ENCODE assay signal across 22 mouse cellular contexts in the genomic region with DNA sequence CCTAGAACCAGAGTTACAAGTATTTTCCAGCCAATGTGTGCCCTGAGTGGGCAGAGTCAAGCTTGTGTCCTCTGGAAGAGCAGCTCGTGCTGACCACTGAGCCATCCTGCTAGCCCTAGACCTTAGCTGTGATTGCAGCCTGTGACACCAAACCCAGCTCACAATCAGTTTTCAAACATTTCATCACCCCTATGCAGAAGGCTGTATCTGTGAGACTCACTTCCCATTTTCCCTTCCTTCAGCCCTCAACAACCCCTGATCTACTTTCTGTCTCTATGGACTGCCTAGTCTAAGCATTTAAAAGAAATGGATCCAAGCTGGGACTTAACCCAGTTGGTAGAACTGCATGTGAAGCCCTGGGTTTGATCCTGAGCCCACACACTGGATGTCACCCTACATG. TPM values are rescaled to one million over a fixed set of nuclear protein-coding genes. Genes with fewer than 3 reads are reported as not detected.
DNase-seq lines count a peak whose midpoint lies in the region; ATAC-seq and TF ChIP-seq lines count a peak whose summit lies in the region.
"Had no signal": no experiment of that assay in that cellular context is flagged by ENCODE, and none has a peak within 500 bp of the region (broad histone marks: within the 10 kb centered on the region; RNA-seq: fewer than 3 reads in every experiment).

No protein-coding gene starts in this region.

- TF ChIP-seq CTCF in MEL (IDR thresholded peaks at IDR 0.05 in 2 of 3, conservative IDR thresholded peaks at IDR 0.05 in 1 of 3; ENCODE audit: control insufficient read depth in 1 of 3, insufficient read depth in 1 of 3, low read depth in 2 of 3, low read length in 3 of 3, poor library complexity in 1 of 3, severe bottlenecking in 1 of 3) = no peak

- no peaks in the 10 kb centered on the region for H3K9me3 ChIP-seq in MEL (replicated peaks; ENCODE audit: insufficient read depth, low read length)

- no peak for TF ChIP-seq RAD21 in MEL (IDR thresholded peaks at IDR 0.05; ENCODE audit: low read depth, low read length)

- DNase-seq in MEL (ENCODE audit: low read depth, low spot score) = no peak
- DNase-seq in kidney, postnatal 25 days = no peak
- DNase-seq in cerebellum, adult 9-11 months = no peak
- DNase-seq in right cerebral cortex, postnatal 14 days = no peak
- DNase-seq: adrenal gland, adult 2 months; adrenal gland, adult 8-10 months; adrenal gland, postnatal 10 days; adrenal gland, postnatal 14 days; adrenal gland, postnatal 25 days; adrenal gland, postnatal 36 days; B cell, adult 2 months; cerebellum, adult 11 months; cerebellum, adult 11-12 months; cerebellum, adult 18-20 months; cerebellum, adult 2 months had no signal

- no peaks in the 10 kb centered on the region for H3K79me2 ChIP-seq in MEL (ENCODE audit: control insufficient read depth, insufficient read depth, low read length, poor library complexity)

- H3K36me3 ChIP-seq in MEL (ENCODE audit: control insufficient read depth in 1 of 2, insufficient read depth in 2 of 2, low read length in 2 of 2) = no peaks in the 10 kb centered on the region
- H3K36me3 ChIP-seq: G1E had no signal

- peak; percentile 56 for ATAC-seq in granulocyte monocyte progenitor cell, adult 5-6 weeks (replicated peaks; ENCODE audit: poor library complexity, severe bottlenecking)
- ATAC-seq in megakaryocyte, adult 5-6 weeks (ENCODE audit: poor library complexity, severe bottlenecking) = peak; percentile 55
- ATAC-seq: activated CD4-positive, CD25-positive, alpha-beta regulatory T cell, adult 4 months; CD4-positive, CD25-positive, alpha-beta regulatory T cell, adult 4 months; Patski had no signal

- H3K27me3 ChIP-seq in MEL (ENCODE audit: control insufficient read depth in 1 of 2, insufficient read depth in 2 of 2, low read length in 2 of 2) = no peaks in the 10 kb centered on the region
- H3K27me3 ChIP-seq: Patski had no signal

- H3K4me1 ChIP-seq in MEL (ENCODE audit: control insufficient read depth in 1 of 2, insufficient read depth in 2 of 2, low read length in 2 of 2) = no peaks in the 10 kb centered on the region

- H3K27ac ChIP-seq in MEL (ENCODE audit: control insufficient read depth, low read depth, low read length) = no peak overlapping the region

- TF ChIP-seq POLR2A in MEL (IDR thresholded peaks at IDR 0.05; ENCODE audit: control insufficient read depth in 1 of 2, insufficient read depth in 1 of 2, low read depth in 1 of 2, low read length in 2 of 2, poor library complexity in 1 of 2) = no peak

- no peak overlapping the region for H3K4me3 ChIP-seq in MEL (ENCODE audit: control insufficient read depth in 1 of 2, insufficient read depth in 1 of 2, low read depth in 2 of 2, low read length in 2 of 2)

- no peak overlapping the region for H3K9ac ChIP-seq in MEL (ENCODE audit: control insufficient read depth, low read depth, low read length, poor library complexity, severe bottlenecking)

- no peak for TF ChIP-seq EP300 in MEL (IDR thresholded peaks at IDR 0.05; ENCODE audit: low read depth in 1 of 2, low read length in 2 of 2)

TF ChIP-seq in MEL, 35 proteins besides CTCF, POLR2A, EP300 and RAD21:
- TF ChIP-seq MAZ (IDR thresholded peaks at IDR 0.05; ENCODE audit: low read depth, low read length) (no peak), RCOR1 (IDR thresholded peaks at IDR 0.05; ENCODE audit: low read depth, low read length) (0 out of 2 replicates have a peak, but pooled peaks have one; percentile 37)

RNA-seq across cellular contexts. Expression of gene Adprhl2, which starts 16.1 kb away (rescaled TPM):
- total RNA-seq in MEL (2012; rRNA removed) = 53.2 and 62.0 TPM in 2 replicates
- 10 to 100 TPM in 1 of 2 experiments, not detected in 1; 53.7 TPM for polyA plus RNA-seq in MEL (2012; ENCODE audit: insufficient read depth in 1 of 2, insufficient read length in 2 of 2, low read depth in 1 of 2, low replicate concordance in 2 of 2, missing spikeins in 1 of 2)
- total RNA-seq in granulocyte monocyte progenitor cell, adult 5-6 weeks (2014; fragmentation: Nextera tagmentation) = 24.9 and 33.4 TPM in 2 replicates
- total RNA-seq in granulocyte monocyte progenitor cell, adult 5-6 weeks (2017) = 27.7 and 28.2 TPM in 2 replicates
- total RNA-seq in megakaryocyte, adult 5-6 weeks (2015) = 5.6 and 8.2 TPM in 2 replicates
- 10.7 and 21.7 TPM in 2 replicates for total RNA-seq in megakaryocyte, adult 5-6 weeks (2017)

RNA-seq across cellular contexts. Expression of gene Col8a2, which starts 18.8 kb away (rescaled TPM):
- total RNA-seq in MEL (2012; rRNA removed) = not detected in 2 replicates
- polyA plus RNA-seq in MEL (2012; ENCODE audit: insufficient read depth in 1 of 2, insufficient read length in 2 of 2, low read depth in 1 of 2, low replicate concordance in 2 of 2, missing spikeins in 1 of 2) = not detected
- not detected in 2 replicates for total RNA-seq in granulocyte monocyte progenitor cell, adult 5-6 weeks (2014; fragmentation: Nextera tagmentation)
- not detected in 2 replicates for total RNA-seq in granulocyte monocyte progenitor cell, adult 5-6 weeks (2017)
- not detected in 2 replicates for total RNA-seq in megakaryocyte, adult 5-6 weeks (2015)
- total RNA-seq in megakaryocyte, adult 5-6 weeks (2017) = not detected in 2 replicates
- total RNA-seq: CH12.LX had no signal
- polyA plus RNA-seq: activated CD4-positive, CD25-positive, alpha-beta regulatory T cell, adult 4 months; CD4-positive, CD25-positive, alpha-beta regulatory T cell, adult 4 months; G1E had no signal

RNA-seq across cellular contexts. Expression of gene Tekt2, which starts 20.1 kb away (rescaled TPM):
- total RNA-seq in MEL (2012; rRNA removed) = 0.20 TPM in 1 of 2 replicates, not detected in the other
- polyA plus RNA-seq in MEL (2012; ENCODE audit: insufficient read depth in 1 of 2, insufficient read length in 2 of 2, low read depth in 1 of 2, low replicate concordance in 2 of 2, missing spikeins in 1 of 2) = under 1 TPM in 1 of 2 experiments, not detected in 1; 0.25 TPM
- not detected in 2 replicates for total RNA-seq in granulocyte monocyte progenitor cell, adult 5-6 weeks (2014; fragmentation: Nextera tagmentation)
- total RNA-seq in granulocyte monocyte progenitor cell, adult 5-6 weeks (2017) = not detected in 2 replicates
- 0.38 TPM in 1 of 2 replicates, not detected in the other for total RNA-seq in megakaryocyte, adult 5-6 weeks (2015)
- total RNA-seq in megakaryocyte, adult 5-6 weeks (2017) = not detected in 2 replicates
- polyA plus RNA-seq: CD4-positive, CD25-positive, alpha-beta regulatory T cell, adult 4 months; G1E had no signal

RNA-seq across cellular contexts. Expression of gene Trappc3, which starts 43.3 kb away (rescaled TPM):
- total RNA-seq in MEL (2012; rRNA removed) = 66.6 and 71.0 TPM in 2 replicates
- polyA plus RNA-seq in MEL (2012; ENCODE audit: insufficient read depth in 1 of 2, insufficient read length in 2 of 2, low read depth in 1 of 2, low replicate concordance in 2 of 2, missing spikeins in 1 of 2) = 10 to 100 TPM in 1 of 2 experiments, not detected in 1; 72.0 TPM
- total RNA-seq in granulocyte monocyte progenitor cell, adult 5-6 weeks (2014; fragmentation: Nextera tagmentation) = 46.2 and 55.5 TPM in 2 replicates
- total RNA-seq in granulocyte monocyte progenitor cell, adult 5-6 weeks (2017) = 48.4 and 54.8 TPM in 2 replicates
- total RNA-seq in megakaryocyte, adult 5-6 weeks (2015) = 30.1 and 40.9 TPM in 2 replicates
- total RNA-seq in megakaryocyte, adult 5-6 weeks (2017) = 56.3 and 58.6 TPM in 2 replicates

RNA-seq across cellular contexts. Expression of gene Map7d1, which starts 49.3 kb away (rescaled TPM):
- total RNA-seq in MEL (2012; rRNA removed) = 15.4 and 16.4 TPM in 2 replicates
- 10 to 100 TPM in 1 of 2 experiments, not detected in 1; 58.2 TPM for polyA plus RNA-seq in MEL (2012; ENCODE audit: insufficient read depth in 1 of 2, insufficient read length in 2 of 2, low read depth in 1 of 2, low replicate concordance in 2 of 2, missing spikeins in 1 of 2)
- 20.6 and 25.6 TPM in 2 replicates for total RNA-seq in granulocyte monocyte progenitor cell, adult 5-6 weeks (2014; fragmentation: Nextera tagmentation)
- total RNA-seq in granulocyte monocyte progenitor cell, adult 5-6 weeks (2017) = 12.8 and 20.2 TPM in 2 replicates
- total RNA-seq in megakaryocyte, adult 5-6 weeks (2015) = 43.9 and 45.9 TPM in 2 replicates
- 60.7 and 71.3 TPM in 2 replicates for total RNA-seq in megakaryocyte, adult 5-6 weeks (2017)
